19 mouse cellular contexts compared by ENCODE assay signal in genomic region chr14:107448201-107448600, GRCm38 (mm10).
"Had no signal": no experiment of that assay in that cellular context is flagged by ENCODE, and none has a peak within 500 bp of the region (broad histone marks: within the 10 kb centered on the region; RNA-seq: fewer than 3 reads in every experiment).

No protein-coding gene starts in this region.

- H3K4me3 ChIP-seq: left cerebral cortex, adult 2 months; liver, embryonic 13.5 days; midbrain, embryonic 12.5 days; midbrain, embryonic 15.5 days; neural tube, embryonic 12.5 days; neural tube, embryonic 15.5 days; stomach, embryonic 15.5 days had no signal

- H3K4me2 ChIP-seq: liver, embryonic 13.5 days; lung, embryonic 14.5 days; midbrain, embryonic 12.5 days; midbrain, embryonic 15.5 days; neural tube, embryonic 12.5 days; neural tube, embryonic 15.5 days; stomach, embryonic 15.5 days had no signal

- H3K36me3 ChIP-seq: liver, embryonic 13.5 days; midbrain, embryonic 12.5 days; midbrain, embryonic 15.5 days; neural tube, embryonic 12.5 days; neural tube, embryonic 15.5 days; stomach, embryonic 15.5 days had no signal

- H3K27me3 ChIP-seq: liver, embryonic 13.5 days; midbrain, embryonic 12.5 days; midbrain, embryonic 15.5 days; neural tube, embryonic 12.5 days; neural tube, embryonic 15.5 days; stomach, embryonic 15.5 days had no signal

- ATAC-seq: intestine, postnatal 0 days; midbrain, embryonic 15.5 days had no signal

- H3K9ac ChIP-seq: liver, embryonic 13.5 days; lung, embryonic 14.5 days; midbrain, embryonic 12.5 days; midbrain, embryonic 15.5 days; neural tube, embryonic 12.5 days; neural tube, embryonic 15.5 days; stomach, embryonic 15.5 days had no signal

- H3K4me1 ChIP-seq: liver, embryonic 13.5 days; midbrain, embryonic 12.5 days; midbrain, embryonic 15.5 days; neural tube, embryonic 12.5 days; neural tube, embryonic 15.5 days; stomach, embryonic 15.5 days had no signal

- H3K27ac ChIP-seq: kidney, postnatal 0 days; left cerebral cortex, adult 2 months; liver, embryonic 13.5 days; macrophage; midbrain, embryonic 12.5 days; midbrain, embryonic 15.5 days; neural tube, embryonic 12.5 days; neural tube, embryonic 15.5 days; stomach, embryonic 15.5 days had no signal

- DNase-seq: layer of hippocampus, postnatal 36 days; liver, embryonic 13.5 days; lung, embryonic 14.5 days; lung, postnatal 14 days; right cerebral cortex, adult 18-20 months; right cerebral cortex, postnatal 14 days; right cerebral cortex, postnatal 4 days; spleen, adult 18-20 months; thymus, adult 18-20 months; thymus, postnatal 36 days had no signal

- H3K9me3 ChIP-seq: liver, embryonic 13.5 days; midbrain, embryonic 12.5 days; midbrain, embryonic 15.5 days; neural tube, embryonic 12.5 days; neural tube, embryonic 15.5 days; stomach, embryonic 15.5 days had no signal
